Mouse (Mus musculus) kidney, adult 2 months (tissue): ENCODE data around the gene Npl. TPM values are rescaled to one million over a fixed set of nuclear protein-coding genes. Genes with fewer than 3 reads are reported as not detected.
A peak's percentile ranks its signal among the peaks of the same experiment; 100 is the strongest.
"Not testable (repeated sequence)": the region's sequence is repeated elsewhere in the genome, so short reads cannot be mapped to it uniquely, and the experiment has no call there.

ENCODE experiments used
- DNase-seq: peaks from one replicate; pipeline ENCODE4 v3.0.0; 2021
- H3K27ac ChIP-seq: fragments of 200-500 bp; 2 replicates; pipeline ENCODE4 v1.5.1; 2012; ENCODE audit warnings: low read depth, low read length, control low read depth, inconsistent platforms; ENCODE audit not compliant: insufficient read depth
- H3K27me3 ChIP-seq: fragments of 200-500 bp; replicated peaks from 2 replicates; pipeline ENCODE4 v1.6.1; 2012; ENCODE audit warnings: mild to moderate bottlenecking, moderate library complexity, low read length, inconsistent platforms; ENCODE audit not compliant: control insufficient read depth, insufficient read depth
- H3K36me3 ChIP-seq: fragments of 200-500 bp; 2 replicates; pipeline ENCODE4 v1.6.1; 2012; ENCODE audit warnings: mild to moderate bottlenecking, moderate library complexity, low read length, inconsistent platforms; ENCODE audit not compliant: control insufficient read depth, insufficient read depth
- H3K4me1 ChIP-seq: fragments of 200-500 bp; 2 replicates; pipeline ENCODE4 v1.6.1; 2011; ENCODE audit warnings: low read length; ENCODE audit not compliant: control insufficient read depth, insufficient read depth
- H3K4me3 ChIP-seq: fragments of 200-500 bp; 2 replicates; pipeline ENCODE4 v1.5.1; 2011; ENCODE audit warnings: mild to moderate bottlenecking, low read depth, low read length, control low read depth; ENCODE audit not compliant: insufficient read depth
- CTCF ChIP-seq: fragments of 200-500 bp; conservative IDR thresholded peaks from 2 replicates; pipeline ENCODE4 v1.5.1; 2011; ENCODE audit warnings: low read depth, mild to moderate bottlenecking, control low read depth, low read length, moderate library complexity, mixed read lengths; ENCODE audit not compliant: insufficient read depth, insufficient read length
- POLR2A ChIP-seq: fragments of 200-500 bp; IDR thresholded peaks from one replicate; pipeline ENCODE4 v1.6.1; 2011; ENCODE audit warnings: low read depth, low read length, control low read depth
- WGBS: fragments of 180-500 bp; shearing (Covaris S2); methylation state at CpG from one replicate; pipeline ENCODE4 v1.1.7; 2018; 5-methylcytosine and 5-hydroxymethylcytosine counted together
- polyA plus RNA-seq: library from polyadenylated mRNA; depleted of rRNA; stranded (reverse); fragments of >200 nt; gene quantifications from 2 replicates; pipeline ENCODE4 v1.2.3, GENCODE M21; 2012

The Npl gene
- polyA plus RNA-seq, 1 experiment: 41.2 TPM

GRCm38 (mm10) chr1:153531677-153532233 is 18.1 kb downstream of the Npl start:
- no peak for TF ChIP-seq CTCF
- no peak for TF ChIP-seq POLR2A
- no peaks in the 10 kb centered on the region for H3K36me3 ChIP-seq
- no peak overlapping the region for H3K27ac ChIP-seq
- no peaks in the 10 kb centered on the region for H3K27me3 ChIP-seq
- no peak overlapping the region for H3K4me3 ChIP-seq
- WGBS: 62% methylated on average over 9 of the region's 9 CpGs
- no peak for DNase-seq
- H3K4me1 ChIP-seq: peaks cover 2% of the 10 kb centered on the region; the same call in 1 of the 2 replicates

GRCm38 (mm10) chr1:153522116-153522515 is 27.7 kb downstream of the Npl start:
- no peak overlapping the region for H3K4me3 ChIP-seq
- H3K27me3 ChIP-seq: no peaks in the 10 kb centered on the region
- no peak for TF ChIP-seq POLR2A
- no peaks in the 10 kb centered on the region for H3K4me1 ChIP-seq
- DNase-seq: no peak
- H3K36me3 ChIP-seq: no peaks in the 10 kb centered on the region
- 46% methylated on average over 3 of the region's 3 CpGs for WGBS
- H3K27ac ChIP-seq: no peak overlapping the region

GRCm38 (mm10) chr1:153515368-153515767 is 34.5 kb downstream of the Npl start:
- H3K4me3 ChIP-seq: no peak overlapping the region
- TF ChIP-seq POLR2A (no peak), CTCF (no peak)
- no peaks in the 10 kb centered on the region for H3K27me3 ChIP-seq
- 29% methylated on average over 12 of the region's 12 CpGs for WGBS
- peak; percentile 86 for DNase-seq
- H3K27ac ChIP-seq: no peak overlapping the region
- H3K36me3 ChIP-seq: no peaks in the 10 kb centered on the region
- peaks cover 4% of the 10 kb centered on the region; the same call in 1 of the 2 replicates for H3K4me1 ChIP-seq

GRCm38 (mm10) chr1:153510330-153511009 is 39.4 kb downstream of the Npl start:
- Histone ChIP-seq H3K4me3 (no peak overlapping the region), H3K36me3 (no peaks in the 10 kb centered on the region), H3K27ac (no peak overlapping the region), H3K27me3 (no peaks in the 10 kb centered on the region), H3K4me1 (peaks cover 11% of the 10 kb centered on the region)
- WGBS: 84% methylated on average over 2 of the region's 2 CpGs
- no peak for DNase-seq
- TF ChIP-seq POLR2A (no peak), CTCF (no peak)

- 67% methylated on average over 8 of the region's 8 CpGs for WGBS
- H3K27me3 ChIP-seq, H3K27ac ChIP-seq, H3K36me3 ChIP-seq, H3K4me3 ChIP-seq, DNase-seq: not testable (repeated sequence)
- peaks cover 11% of the 10 kb centered on the region for H3K4me1 ChIP-seq
Observed at GRCm38 (mm10) chr1:153509569-153509968, 40.3 kb downstream of the Npl start.

GRCm38 (mm10) chr1:153509012-153509411 is 40.8 kb downstream of the Npl start:
- DNase-seq: no peak
- TF ChIP-seq CTCF (no peak), POLR2A (no peak)
- Histone ChIP-seq H3K27me3 (no peaks in the 10 kb centered on the region), H3K4me3 (no peak overlapping the region), H3K36me3 (no peaks in the 10 kb centered on the region), H3K27ac (no peak overlapping the region), H3K4me1 (peaks cover 11% of the 10 kb centered on the region)
- 69% methylated on average over 6 of the region's 6 CpGs for WGBS

GRCm38 (mm10) chr1:153506266-153506665 is 43.6 kb downstream of the Npl start:
- no peaks in the 10 kb centered on the region for H3K27me3 ChIP-seq
- TF ChIP-seq POLR2A (no peak), CTCF (no peak)
- WGBS: 47% methylated on average over 6 of the region's 6 CpGs

More at GRCm38 (mm10) chr1:153506266-153506665, 43.6 kb downstream of the Npl start:
- Histone ChIP-seq H3K4me3 (no peak overlapping the region), H3K27ac (no peak overlapping the region), H3K36me3 (no peaks in the 10 kb centered on the region), H3K4me1 (peaks cover 21% of the 10 kb centered on the region)
- peak; percentile 94 for DNase-seq
